Mouse (Mus musculus): ENCODE measurements at regions not wholly inside any gene's neighbourhood (a gene's known extent, or its start where the extent isn't known, plus 50 kb on each side); places are given as distances from the start of the nearest gene placed in this dataset.

DNA sequence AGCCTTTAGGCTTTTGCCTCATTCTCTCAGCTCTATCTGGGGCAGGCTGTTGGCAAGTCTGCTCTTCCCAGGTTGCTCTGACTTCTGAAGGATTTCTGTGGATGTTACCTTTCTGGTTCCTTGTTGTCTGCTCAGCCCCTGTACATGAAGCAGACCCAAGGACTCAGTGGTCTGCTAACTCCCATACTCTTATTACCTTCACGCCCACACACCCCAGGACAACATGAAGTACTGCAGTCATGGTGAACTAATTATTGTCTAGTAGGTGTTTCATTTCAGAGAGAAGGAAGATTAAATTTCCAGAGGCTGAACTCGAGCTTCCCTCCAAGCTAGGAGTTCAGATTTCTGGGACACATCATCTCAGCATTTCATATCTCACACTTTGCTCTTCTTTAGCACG lies 205.3 kb downstream of the Gm45692 start:
- Histone ChIP-seq H3K9me3 (replicated peaks; ENCODE audit: control insufficient read depth, low read length) (no peaks in the 10 kb centered on the region), H3K4me3 (ENCODE audit: low read depth, low read length) (no peak overlapping the region), H3K4me2 (no peak overlapping the region), H3K27me3 (ENCODE audit: control insufficient read depth, insufficient read depth, low read length) (no peaks in the 10 kb centered on the region), H3K27ac (ENCODE audit: low read depth, low read length) (no peak overlapping the region), H3K4me1 (ENCODE audit: control insufficient read depth, insufficient read depth, low read length) (no peaks in the 10 kb centered on the region), H3K9ac (ENCODE audit: low read depth, low read length) (no peak overlapping the region), H3K36me3 (ENCODE audit: control insufficient read depth, insufficient read depth, low read length) (no peaks in the 10 kb centered on the region)
- 57% methylated on average over 3 of the region's 3 CpGs for WGBS (ENCODE audit: insufficient replicate concordance)
- ATAC-seq (replicated peaks; ENCODE audit: insufficient number of reproducible peaks, low FRiP score, low TSS enrichment), result no peak

GRCm38 (mm10) chr8:26329813-26330212 lies 210.5 kb downstream of the Gm45692 start:
- no peak for ATAC-seq (replicated peaks; ENCODE audit: insufficient number of reproducible peaks, low FRiP score, low TSS enrichment)
- Histone ChIP-seq H3K27me3 (ENCODE audit: control insufficient read depth, insufficient read depth, low read length) (no peaks in the 10 kb centered on the region), H3K4me1 (ENCODE audit: control insufficient read depth, insufficient read depth, low read length) (no peaks in the 10 kb centered on the region), H3K9ac (ENCODE audit: low read depth, low read length) (no peak overlapping the region), H3K4me2 (peak overlapping the region; percentile 37; the same call in 1 of the 2 replicates), H3K27ac (ENCODE audit: low read depth, low read length) (no peak overlapping the region), H3K36me3 (ENCODE audit: control insufficient read depth, insufficient read depth, low read length) (no peaks in the 10 kb centered on the region), H3K9me3 (replicated peaks; ENCODE audit: control insufficient read depth, low read length) (no peaks in the 10 kb centered on the region), H3K4me3 (ENCODE audit: low read depth, low read length) (no peak overlapping the region)
- 59% methylated on average over 10 of the region's 10 CpGs for WGBS (ENCODE audit: insufficient replicate concordance)

- Histone ChIP-seq H3K4me3 (ENCODE audit: low read depth, low read length) (no peak overlapping the region), H3K4me1 (ENCODE audit: control insufficient read depth, insufficient read depth, low read length) (no peaks in the 10 kb centered on the region), H3K27ac (ENCODE audit: low read depth, low read length) (no peak overlapping the region), H3K36me3 (ENCODE audit: control insufficient read depth, insufficient read depth, low read length) (no peaks in the 10 kb centered on the region), H3K27me3 (ENCODE audit: control insufficient read depth, insufficient read depth, low read length) (no peaks in the 10 kb centered on the region), H3K9me3 (replicated peaks; ENCODE audit: control insufficient read depth, low read length) (no peaks in the 10 kb centered on the region), H3K9ac (ENCODE audit: low read depth, low read length) (no peak overlapping the region), H3K4me2 (no peak overlapping the region)
- WGBS (ENCODE audit: insufficient replicate concordance), result 87% methylated on average over 5 of the region's 5 CpGs
- no peak for ATAC-seq (replicated peaks; ENCODE audit: insufficient number of reproducible peaks, low FRiP score, low TSS enrichment)
Observed at GRCm38 (mm10) chr8:26336906-26337650, 217.7 kb downstream of the Gm45692 start.

DNA sequence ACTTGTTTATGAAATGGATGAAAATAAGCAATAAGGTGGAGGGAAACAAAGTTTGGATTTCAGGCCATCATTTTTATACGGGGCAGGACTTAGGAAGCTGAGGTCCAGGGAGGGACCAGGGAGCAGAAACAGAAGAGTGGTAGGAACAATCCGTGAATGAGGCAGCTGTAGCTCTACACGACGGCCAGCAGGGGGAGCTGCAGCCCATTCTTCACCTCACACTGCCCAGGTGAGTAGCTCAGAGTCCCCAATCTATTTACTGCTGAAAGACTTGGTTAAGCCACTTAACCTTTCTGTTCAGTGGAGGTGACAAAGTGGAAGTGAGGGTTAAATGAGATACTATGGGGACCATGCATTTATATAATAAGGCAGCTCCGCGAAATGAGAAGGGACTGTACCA lies 225.7 kb downstream of the Gm45692 start:
- no peak for ATAC-seq (replicated peaks; ENCODE audit: insufficient number of reproducible peaks, low FRiP score, low TSS enrichment)
- no peak overlapping the region for H3K27ac ChIP-seq (ENCODE audit: low read depth, low read length)
- WGBS (ENCODE audit: insufficient replicate concordance), result 28% methylated on average over 6 of the region's 6 CpGs
- no peaks in the 10 kb centered on the region for H3K9me3 ChIP-seq (replicated peaks; ENCODE audit: control insufficient read depth, low read length)
- no peak overlapping the region for H3K9ac ChIP-seq (ENCODE audit: low read depth, low read length)
- H3K4me3 ChIP-seq (ENCODE audit: low read depth, low read length), result no peak overlapping the region
- no peaks in the 10 kb centered on the region for H3K27me3 ChIP-seq (ENCODE audit: control insufficient read depth, insufficient read depth, low read length)
- H3K4me1 ChIP-seq (ENCODE audit: control insufficient read depth, insufficient read depth, low read length), result no peaks in the 10 kb centered on the region
- no peaks in the 10 kb centered on the region for H3K36me3 ChIP-seq (ENCODE audit: control insufficient read depth, insufficient read depth, low read length)
- no peak overlapping the region for H3K4me2 ChIP-seq

GRCm38 (mm10) chr8:26349231-26349630 lies 229.9 kb downstream of the Gm45692 start:
- H3K27ac ChIP-seq (ENCODE audit: low read depth, low read length), result no peak overlapping the region
- no peaks in the 10 kb centered on the region for H3K36me3 ChIP-seq (ENCODE audit: control insufficient read depth, insufficient read depth, low read length)
- no peak overlapping the region for H3K4me2 ChIP-seq
- no peak overlapping the region for H3K4me3 ChIP-seq (ENCODE audit: low read depth, low read length)
- H3K9ac ChIP-seq (ENCODE audit: low read depth, low read length), result no peak overlapping the region
- H3K9me3 ChIP-seq (replicated peaks; ENCODE audit: control insufficient read depth, low read length), result no peaks in the 10 kb centered on the region
- WGBS (ENCODE audit: insufficient replicate concordance), result 82% methylated on average over 7 of the region's 7 CpGs
- H3K27me3 ChIP-seq (ENCODE audit: control insufficient read depth, insufficient read depth, low read length), result no peaks in the 10 kb centered on the region
- H3K4me1 ChIP-seq (ENCODE audit: control insufficient read depth, insufficient read depth, low read length), result peaks cover 12% of the 10 kb centered on the region
- no peak for ATAC-seq (replicated peaks; ENCODE audit: insufficient number of reproducible peaks, low FRiP score, low TSS enrichment)

DNA sequence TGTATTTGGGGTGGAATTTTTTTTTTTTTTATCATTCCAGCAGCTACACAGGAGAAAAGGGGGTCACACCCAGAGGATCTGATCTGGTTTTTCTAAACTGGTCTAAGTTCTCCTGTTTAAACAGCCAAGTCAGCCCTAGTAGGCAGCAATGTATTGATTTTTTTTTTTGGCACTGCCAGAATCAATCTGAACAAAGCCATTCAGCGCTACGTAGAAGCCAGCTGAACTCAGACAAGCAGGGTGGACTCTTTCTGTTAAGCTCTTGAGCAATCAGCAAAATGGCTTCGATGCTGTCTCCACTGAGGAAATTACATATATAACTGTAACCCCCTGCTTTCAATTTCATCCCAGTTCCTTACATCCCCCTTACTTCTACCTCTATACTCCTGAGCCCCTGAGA lies 230.5 kb downstream of the Gm45692 start:
- Histone ChIP-seq H3K27me3 (ENCODE audit: control insufficient read depth, insufficient read depth, low read length) (no peaks in the 10 kb centered on the region), H3K27ac (ENCODE audit: low read depth, low read length) (no peak overlapping the region), H3K9me3 (replicated peaks; ENCODE audit: control insufficient read depth, low read length) (no peaks in the 10 kb centered on the region), H3K36me3 (ENCODE audit: control insufficient read depth, insufficient read depth, low read length) (no peaks in the 10 kb centered on the region), H3K9ac (ENCODE audit: low read depth, low read length) (no peak overlapping the region), H3K4me2 (no peak overlapping the region), H3K4me1 (ENCODE audit: control insufficient read depth, insufficient read depth, low read length) (peaks cover 16% of the 10 kb centered on the region), H3K4me3 (ENCODE audit: low read depth, low read length) (no peak overlapping the region)
- ATAC-seq (replicated peaks; ENCODE audit: insufficient number of reproducible peaks, low FRiP score, low TSS enrichment), result no peak
- 84% methylated on average over 3 of the region's 3 CpGs for WGBS (ENCODE audit: insufficient replicate concordance)

GRCm38 (mm10) chr8:26350616-26351015 lies 231.3 kb downstream of the Gm45692 start:
- ATAC-seq (replicated peaks; ENCODE audit: insufficient number of reproducible peaks, low FRiP score, low TSS enrichment), result no peak
- H3K4me3 ChIP-seq (ENCODE audit: low read depth, low read length), result no peak overlapping the region
- peaks cover 16% of the 10 kb centered on the region for H3K4me1 ChIP-seq (ENCODE audit: control insufficient read depth, insufficient read depth, low read length)
- no peaks in the 10 kb centered on the region for H3K36me3 ChIP-seq (ENCODE audit: control insufficient read depth, insufficient read depth, low read length)
- H3K9ac ChIP-seq (ENCODE audit: low read depth, low read length), result no peak overlapping the region
- no peaks in the 10 kb centered on the region for H3K9me3 ChIP-seq (replicated peaks; ENCODE audit: control insufficient read depth, low read length)
- no peak overlapping the region for H3K4me2 ChIP-seq
- H3K27ac ChIP-seq (ENCODE audit: low read depth, low read length), result no peak overlapping the region
- H3K27me3 ChIP-seq (ENCODE audit: control insufficient read depth, insufficient read depth, low read length), result no peaks in the 10 kb centered on the region
- 74% methylated on average over 4 of the region's 4 CpGs for WGBS (ENCODE audit: insufficient replicate concordance)

GRCm38 (mm10) chr8:26351643-26352540 lies 232.6 kb downstream of the Gm45692 start:
- Histone ChIP-seq H3K9ac (ENCODE audit: low read depth, low read length) (peak overlapping the region; percentile 40), H3K9me3 (replicated peaks; ENCODE audit: control insufficient read depth, low read length) (no peaks in the 10 kb centered on the region), H3K4me3 (ENCODE audit: low read depth, low read length) (peak overlapping the region; percentile 21), H3K4me2 (peak overlapping the region; percentile 63), H3K4me1 (ENCODE audit: control insufficient read depth, insufficient read depth, low read length) (peaks cover 16% of the 10 kb centered on the region), H3K36me3 (ENCODE audit: control insufficient read depth, insufficient read depth, low read length) (no peaks in the 10 kb centered on the region), H3K27ac (ENCODE audit: low read depth, low read length) (peak overlapping the region; percentile 88), H3K27me3 (ENCODE audit: control insufficient read depth, insufficient read depth, low read length) (no peaks in the 10 kb centered on the region)
- ATAC-seq (replicated peaks; ENCODE audit: insufficient number of reproducible peaks, low FRiP score, low TSS enrichment), result peak; percentile 53; the same call in 1 of the 2 replicates
- 37% methylated on average over 21 of the region's 21 CpGs for WGBS (ENCODE audit: insufficient replicate concordance)
